Mouse (Mus musculus): ENCODE results near the gene Plpp6. TPM values are rescaled to one million over a fixed set of nuclear protein-coding genes. Genes with fewer than 3 reads are reported as not detected.
A peak's percentile ranks its signal among the peaks of the same experiment; 100 is the strongest.

Gene Plpp6
- total RNA-seq, 1 experiment: 2.0 TPM

- no peak for DNase-seq (ENCODE audit: low read depth, low spot score)
- Histone ChIP-seq H3K27ac (ENCODE audit: insufficient read depth, low read depth, low read length, poor library complexity, severe bottlenecking) (no peak overlapping the region), H3K9ac (ENCODE audit: insufficient read depth, low read depth, low read length, poor library complexity, severe bottlenecking) (no peak overlapping the region), H3K36me3 (ENCODE audit: control insufficient read depth, insufficient read depth, low read length, poor library complexity, severe bottlenecking) (no peaks in the 10 kb centered on the region), H3K4me3 (ENCODE audit: insufficient read depth in 1 of 2, low read depth in 1 of 2, low read length in 2 of 2, poor library complexity in 1 of 2, severe bottlenecking in 1 of 2) (no peak overlapping the region), H3K9me3 (ENCODE audit: control insufficient read depth, insufficient read depth, low read depth, low read length) (no peaks in the 10 kb centered on the region), H3K4me1 (ENCODE audit: control insufficient read depth in 2 of 2, insufficient read depth in 2 of 2, low read length in 2 of 2, poor library complexity in 1 of 2) (no peaks in the 10 kb centered on the region)
- in situ Hi-C loops (cut with MboI; ENCODE audit: low sequenced_read_pairs in 2 of 2, unreplicated experiment in 2 of 2): no loop called here
- no peak for TF ChIP-seq ZNF384 (IDR thresholded peaks at IDR 0.05; ENCODE audit: low read depth, low read length)
- no peak for TF ChIP-seq MAFK (IDR thresholded peaks at IDR 0.05; ENCODE audit: insufficient read depth, low read depth, low read length)
- TF ChIP-seq HCFC1 (IDR thresholded peaks at IDR 0.05; ENCODE audit: borderline replicate concordance, insufficient read depth, low read length): no peak
- no peak for TF ChIP-seq ZC3H11A (IDR thresholded peaks at IDR 0.05; ENCODE audit: borderline replicate concordance, low read depth, low read length)
- TF ChIP-seq CHD2 (IDR thresholded peaks at IDR 0.05; ENCODE audit: low read depth, low read length): no peak
Observed at GRCm38 (mm10) chr19:28951251-28951650, 12.5 kb upstream of the Plpp6 start.

GRCm38 (mm10) chr19:28963113-28963512, 640 bp upstream of the Plpp6 start:
- DNase-seq (ENCODE audit: low read depth, low spot score): no peak
- Histone ChIP-seq H3K9ac (ENCODE audit: insufficient read depth, low read depth, low read length, poor library complexity, severe bottlenecking) (no peak overlapping the region), H3K27ac (ENCODE audit: insufficient read depth, low read depth, low read length, poor library complexity, severe bottlenecking) (no peak overlapping the region), H3K9me3 (ENCODE audit: control insufficient read depth, insufficient read depth, low read depth, low read length) (no peaks in the 10 kb centered on the region), H3K4me3 (ENCODE audit: insufficient read depth in 1 of 2, low read depth in 1 of 2, low read length in 2 of 2, poor library complexity in 1 of 2, severe bottlenecking in 1 of 2) (peak overlapping the region; percentile 94 to 96; a peak in 2 of 4 replicates), H3K4me1 (ENCODE audit: control insufficient read depth in 2 of 2, insufficient read depth in 2 of 2, low read length in 2 of 2, poor library complexity in 1 of 2) (peaks cover 0 to 4% of the 10 kb centered on the region in 2 experiments; a peak in 2 of 4 replicates), H3K36me3 (ENCODE audit: control insufficient read depth, insufficient read depth, low read length, poor library complexity, severe bottlenecking) (no peaks in the 10 kb centered on the region)
- TF ChIP-seq CHD2 (IDR thresholded peaks at IDR 0.05; ENCODE audit: low read depth, low read length) (no peak), ZC3H11A (IDR thresholded peaks at IDR 0.05; ENCODE audit: borderline replicate concordance, low read depth, low read length) (no peak), ZNF384 (IDR thresholded peaks at IDR 0.05; ENCODE audit: low read depth, low read length) (no peak), MAFK (IDR thresholded peaks at IDR 0.05; ENCODE audit: insufficient read depth, low read depth, low read length) (no peak), HCFC1 (IDR thresholded peaks at IDR 0.05; ENCODE audit: borderline replicate concordance, insufficient read depth, low read length) (no peak)
- in situ Hi-C loops (cut with MboI; ENCODE audit: low sequenced_read_pairs in 2 of 2, unreplicated experiment in 2 of 2): no loop called here

GRCm38 (mm10) chr19:28963513-28963841, 276 bp upstream of the Plpp6 start:
- H3K4me3 ChIP-seq (ENCODE audit: insufficient read depth in 1 of 2, low read depth in 1 of 2, low read length in 2 of 2, poor library complexity in 1 of 2, severe bottlenecking in 1 of 2): peak overlapping the region; percentile 94 to 96
- peaks cover 0 to 4% of the 10 kb centered on the region in 2 experiments; a peak in 2 of 4 replicates for H3K4me1 ChIP-seq (ENCODE audit: control insufficient read depth in 2 of 2, insufficient read depth in 2 of 2, low read length in 2 of 2, poor library complexity in 1 of 2)
- TF ChIP-seq MAFK (IDR thresholded peaks at IDR 0.05; ENCODE audit: insufficient read depth, low read depth, low read length) (no peak), ZNF384 (IDR thresholded peaks at IDR 0.05; ENCODE audit: low read depth, low read length) (peak; percentile 86), CHD2 (IDR thresholded peaks at IDR 0.05; ENCODE audit: low read depth, low read length) (no peak), HCFC1 (IDR thresholded peaks at IDR 0.05; ENCODE audit: borderline replicate concordance, insufficient read depth, low read length) (no peak), ZC3H11A (IDR thresholded peaks at IDR 0.05; ENCODE audit: borderline replicate concordance, low read depth, low read length) (no peak)
- no peak overlapping the region for H3K27ac ChIP-seq (ENCODE audit: insufficient read depth, low read depth, low read length, poor library complexity, severe bottlenecking)
- in situ Hi-C loops (cut with MboI; ENCODE audit: low sequenced_read_pairs in 2 of 2, unreplicated experiment in 2 of 2): no loop called here
- no peaks in the 10 kb centered on the region for H3K36me3 ChIP-seq (ENCODE audit: control insufficient read depth, insufficient read depth, low read length, poor library complexity, severe bottlenecking)
- DNase-seq (ENCODE audit: low read depth, low spot score): no peak
- H3K9me3 ChIP-seq (ENCODE audit: control insufficient read depth, insufficient read depth, low read depth, low read length): no peaks in the 10 kb centered on the region
- no peak overlapping the region for H3K9ac ChIP-seq (ENCODE audit: insufficient read depth, low read depth, low read length, poor library complexity, severe bottlenecking)

- no peak for TF ChIP-seq ZC3H11A (IDR thresholded peaks at IDR 0.05; ENCODE audit: borderline replicate concordance, low read depth, low read length)
- H3K9ac ChIP-seq (ENCODE audit: insufficient read depth, low read depth, low read length, poor library complexity, severe bottlenecking): peak overlapping the region; percentile 89
Observed at GRCm38 (mm10) chr19:28964552-28964903, 775 bp downstream of the Plpp6 start.

GRCm38 (mm10) chr19:28967652-28968051, 3.9 kb downstream of the Plpp6 start, which contains the start of gene 4430402I18Rik:
Gene 4430402I18Rik, minus strand, starts transcription at chr19:28967800.
- DNase-seq (ENCODE audit: low read depth, low spot score): no peak

More at GRCm38 (mm10) chr19:28964552-28964903, 775 bp downstream of the Plpp6 start:
- no peaks in the 10 kb centered on the region for H3K9me3 ChIP-seq (ENCODE audit: control insufficient read depth, insufficient read depth, low read depth, low read length)
- no peaks in the 10 kb centered on the region for H3K36me3 ChIP-seq (ENCODE audit: control insufficient read depth, insufficient read depth, low read length, poor library complexity, severe bottlenecking)
- peaks cover 0 to 4% of the 10 kb centered on the region in 2 experiments; a peak in 2 of 4 replicates for H3K4me1 ChIP-seq (ENCODE audit: control insufficient read depth in 2 of 2, insufficient read depth in 2 of 2, low read length in 2 of 2, poor library complexity in 1 of 2)
- H3K27ac ChIP-seq (ENCODE audit: insufficient read depth, low read depth, low read length, poor library complexity, severe bottlenecking): no peak overlapping the region
- peak overlapping the region; percentile 94 to 96 for H3K4me3 ChIP-seq (ENCODE audit: insufficient read depth in 1 of 2, low read depth in 1 of 2, low read length in 2 of 2, poor library complexity in 1 of 2, severe bottlenecking in 1 of 2)
- in situ Hi-C loops (cut with MboI; ENCODE audit: low sequenced_read_pairs in 2 of 2, unreplicated experiment in 2 of 2): no loop called here
- DNase-seq (ENCODE audit: low read depth, low spot score): no peak

More at GRCm38 (mm10) chr19:28967652-28968051, 3.9 kb downstream of the Plpp6 start, which contains the start of gene 4430402I18Rik:
- Histone ChIP-seq H3K27ac (ENCODE audit: insufficient read depth, low read depth, low read length, poor library complexity, severe bottlenecking) (no peak within 1 kb of the TSS), H3K9ac (ENCODE audit: insufficient read depth, low read depth, low read length, poor library complexity, severe bottlenecking) (no peak within 1 kb of the TSS), H3K9me3 (ENCODE audit: control insufficient read depth, insufficient read depth, low read depth, low read length) (no peaks in the 10 kb centered on the region), H3K4me1 (ENCODE audit: control insufficient read depth in 2 of 2, insufficient read depth in 2 of 2, low read length in 2 of 2, poor library complexity in 1 of 2) (peaks cover 0 to 4% of the 10 kb centered on the region in 2 experiments; a peak in 2 of 4 replicates), H3K4me3 (ENCODE audit: insufficient read depth in 1 of 2, low read depth in 1 of 2, low read length in 2 of 2, poor library complexity in 1 of 2, severe bottlenecking in 1 of 2) (no peak within 1 kb of the TSS), H3K36me3 (ENCODE audit: control insufficient read depth, insufficient read depth, low read length, poor library complexity, severe bottlenecking) (no peaks in the 10 kb centered on the region)
- in situ Hi-C loops (cut with MboI; ENCODE audit: low sequenced_read_pairs in 2 of 2, unreplicated experiment in 2 of 2): no loop called here
- no peak for TF ChIP-seq HCFC1 (IDR thresholded peaks at IDR 0.05; ENCODE audit: borderline replicate concordance, insufficient read depth, low read length)
- no peak for TF ChIP-seq ZNF384 (IDR thresholded peaks at IDR 0.05; ENCODE audit: low read depth, low read length)
- no peak for TF ChIP-seq CHD2 (IDR thresholded peaks at IDR 0.05; ENCODE audit: low read depth, low read length)
- TF ChIP-seq ZC3H11A (IDR thresholded peaks at IDR 0.05; ENCODE audit: borderline replicate concordance, low read depth, low read length): no peak
- no peak for TF ChIP-seq MAFK (IDR thresholded peaks at IDR 0.05; ENCODE audit: insufficient read depth, low read depth, low read length)

All from ES-E14 (cell line).